Mouse (Mus musculus) megakaryocyte, embryonic 14.5 days (primary cell): ENCODE measurements around the gene Hcn3.

Experiments
- FLI1 ChIP-seq: IDR thresholded peaks from 2 replicates; pipeline ENCODE4 v1.6.1; 2012; ENCODE audit warnings: low read length, inconsistent platforms, mixed read lengths
- GATA1 ChIP-seq: IDR thresholded peaks from 3 replicates; pipeline ENCODE4 v1.6.1; 2012; ENCODE audit warnings: mixed read lengths, low read length, inconsistent platforms, borderline replicate concordance

- no peak for TF ChIP-seq GATA1
- no peak for TF ChIP-seq FLI1
Observed at GRCm38 (mm10) chr3:89163123-89163522, 3.1 kb upstream of the Hcn3 start.
